Mouse (Mus musculus): ENCODE measurements around the gene Ncapg2. TPM values are rescaled to one million over a fixed set of nuclear protein-coding genes. Genes with fewer than 3 reads are reported as not detected.

Ncapg2 gene
- 1 to 10 TPM; 5.0 to 5.1 TPM for total RNA-seq (2021)
- long read RNA-seq, experiment 1, partial matches to known transcripts, result 1 of 2 reads
- long read RNA-seq, experiment 1, other reads (novel, unspliced or antisense), result 1 of 2 reads
- long read RNA-seq, experiment 2, result 0 reads

DNA sequence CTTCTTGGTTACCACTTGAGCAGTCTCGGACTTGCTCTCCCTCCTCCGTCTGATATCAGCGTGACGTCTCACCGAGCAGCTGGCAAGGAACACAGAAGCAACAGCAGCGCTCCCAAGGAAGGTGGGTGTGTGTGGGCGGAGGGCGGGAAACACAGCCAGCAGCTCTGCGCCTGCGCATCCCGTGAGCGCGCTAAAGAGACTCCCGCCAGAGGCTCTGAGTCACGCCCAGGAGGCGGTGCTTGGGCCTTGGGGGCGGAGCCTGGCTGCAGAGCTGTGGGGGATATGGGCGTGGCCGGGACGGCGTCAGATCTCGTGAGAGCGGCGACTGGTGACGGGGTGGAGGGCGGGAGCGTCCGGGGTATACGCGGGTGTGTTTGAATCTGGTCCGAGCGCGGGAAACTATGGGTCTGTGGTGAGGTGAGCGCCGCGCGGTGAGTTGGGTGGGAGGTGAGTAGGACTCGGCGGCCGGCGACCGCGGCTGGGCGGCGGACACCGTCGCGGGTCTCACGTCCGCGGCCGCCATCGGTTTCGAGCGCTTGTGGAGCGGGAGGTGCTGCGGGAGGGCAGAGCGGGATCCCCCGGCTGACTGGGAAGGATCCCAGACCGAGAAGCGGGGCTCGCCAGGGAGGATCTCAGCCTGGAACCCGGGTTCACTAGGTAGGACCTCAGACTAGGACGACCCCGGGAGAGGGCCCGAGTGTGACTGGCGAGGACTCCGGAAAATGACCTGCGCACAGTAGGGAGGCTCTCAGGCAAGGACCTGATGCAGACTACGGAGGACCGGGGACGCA is at the start of gene Ncapg2:
Gene Ncapg2 (plus strand): TSS at position 358 of the 791 bp plus-strand sequence.
- Histone ChIP-seq H3K4me3 (peak within 1 kb of the TSS; percentile 90), H3K27ac (peak within 1 kb of the TSS; percentile 51)
- peak; percentile 98 to 99 for DNase-seq (ENCODE audit: extremely low spot score in 1 of 2, low spot score in 2 of 2)
- TF ChIP-seq CTCF (IDR thresholded peaks at IDR 0.05), result no peak; the same call in 1 of the 2 replicates
- intact Hi-C loops (cut with DNase I), result loop anchor here (5.0 kb wide), 1 partner anchor 212 kb away; no protein-coding TSS in a partner anchor

DNA sequence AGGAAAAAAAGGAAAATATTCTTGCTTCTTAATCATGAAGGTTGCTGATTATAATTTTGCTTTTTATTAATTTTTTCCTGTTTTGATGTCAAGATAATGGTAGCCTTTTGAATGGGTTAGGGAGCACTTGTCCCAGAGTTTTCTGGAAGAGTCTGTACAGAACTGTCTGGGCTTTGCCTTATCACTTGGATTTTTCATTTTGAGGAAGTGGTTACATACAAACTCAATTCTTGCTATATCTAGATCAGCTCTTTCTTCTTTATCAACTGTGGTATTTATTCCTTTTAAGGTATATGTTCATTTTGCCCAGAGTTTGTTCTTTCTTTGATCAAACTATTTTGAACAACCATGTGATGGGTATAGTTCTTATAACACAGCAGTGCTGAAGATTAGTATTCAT is 43.1 kb upstream of the Ncapg2 start:
- intact Hi-C loops (cut with DNase I), result no loop called here
- H3K4me3 ChIP-seq, result no peak overlapping the region

DNA sequence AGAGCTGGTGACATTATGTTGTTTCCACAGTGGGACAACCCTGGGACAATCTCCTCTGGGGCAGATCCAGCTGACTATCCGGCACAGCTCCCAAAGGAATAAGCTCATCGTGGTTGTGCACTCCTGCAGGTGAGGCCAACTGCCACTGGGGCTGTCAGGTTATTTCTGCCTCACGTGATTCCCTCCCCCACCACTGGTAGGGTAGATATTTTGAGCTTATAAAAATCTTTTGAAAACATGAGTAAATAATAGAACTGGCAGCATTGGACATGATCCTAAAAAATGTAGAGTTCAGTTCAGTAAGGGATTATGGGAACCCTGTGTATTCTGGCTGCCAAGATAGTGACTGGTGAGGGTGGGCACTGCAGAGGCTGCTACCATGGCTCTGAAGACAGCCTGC is 38.3 kb upstream of the Ncapg2 start:
- intact Hi-C loops (cut with DNase I), result no loop called here
- DNase-seq (ENCODE audit: extremely low spot score in 1 of 2, low spot score in 2 of 2), result no peak
- Histone ChIP-seq H3K4me3 (no peak overlapping the region), H3K27ac (no peak overlapping the region)
- TF ChIP-seq CTCF (IDR thresholded peaks at IDR 0.05), result no peak

More for the DNA sequence above, 43.1 kb upstream of the Ncapg2 start:
- TF ChIP-seq CTCF (IDR thresholded peaks at IDR 0.05), result no peak
- no peak for DNase-seq (ENCODE audit: extremely low spot score in 1 of 2, low spot score in 2 of 2)
- H3K27ac ChIP-seq, result no peak overlapping the region

DNA sequence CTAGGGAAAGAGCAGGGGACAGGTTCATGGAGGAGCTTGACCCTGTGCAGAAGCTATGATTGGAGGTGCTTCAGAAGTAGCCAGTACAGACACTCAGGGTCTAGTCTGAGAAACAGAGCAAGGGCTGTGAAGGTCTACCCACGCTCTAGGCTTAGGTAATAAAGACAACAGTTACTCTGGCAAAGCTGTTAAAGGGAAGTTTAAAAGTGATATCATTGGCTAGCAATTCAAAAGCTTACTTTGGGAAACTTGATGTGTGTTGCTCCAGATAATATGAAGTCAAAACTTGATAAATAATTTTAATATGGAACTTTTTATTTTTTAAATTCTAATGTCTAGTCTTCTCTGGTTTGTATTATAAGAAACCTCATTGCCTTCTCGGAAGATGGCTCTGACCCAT is 37.9 kb upstream of the Ncapg2 start:
- DNase-seq (ENCODE audit: extremely low spot score in 1 of 2, low spot score in 2 of 2), result no peak
- intact Hi-C loops (cut with DNase I), result no loop called here
- Histone ChIP-seq H3K27ac (no peak overlapping the region), H3K4me3 (no peak overlapping the region)
- no peak for TF ChIP-seq CTCF (IDR thresholded peaks at IDR 0.05)

DNA sequence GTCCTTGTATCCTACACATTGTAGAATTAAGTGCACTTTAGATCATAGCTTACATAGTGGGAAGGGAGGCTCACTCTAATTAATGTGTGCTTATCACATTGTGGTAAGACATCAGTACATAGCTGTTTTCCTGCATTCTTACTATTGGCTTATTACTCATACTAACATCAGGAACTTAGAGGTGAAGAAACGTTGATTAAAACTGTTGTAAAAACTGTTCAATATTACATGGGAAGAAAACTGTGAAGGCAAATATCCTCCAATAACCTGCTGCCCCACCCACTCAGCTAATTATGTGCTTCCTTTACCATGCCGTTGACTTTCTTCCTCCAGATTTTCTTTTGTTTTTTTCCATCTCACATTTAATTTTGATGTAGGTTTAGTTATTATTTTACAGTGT is 36.3 kb upstream of the Ncapg2 start:
- DNase-seq (ENCODE audit: extremely low spot score in 1 of 2, low spot score in 2 of 2), result no peak
- no peak overlapping the region for H3K4me3 ChIP-seq
- intact Hi-C loops (cut with DNase I), result no loop called here
- TF ChIP-seq CTCF (IDR thresholded peaks at IDR 0.05), result no peak
- no peak overlapping the region for H3K27ac ChIP-seq

DNA sequence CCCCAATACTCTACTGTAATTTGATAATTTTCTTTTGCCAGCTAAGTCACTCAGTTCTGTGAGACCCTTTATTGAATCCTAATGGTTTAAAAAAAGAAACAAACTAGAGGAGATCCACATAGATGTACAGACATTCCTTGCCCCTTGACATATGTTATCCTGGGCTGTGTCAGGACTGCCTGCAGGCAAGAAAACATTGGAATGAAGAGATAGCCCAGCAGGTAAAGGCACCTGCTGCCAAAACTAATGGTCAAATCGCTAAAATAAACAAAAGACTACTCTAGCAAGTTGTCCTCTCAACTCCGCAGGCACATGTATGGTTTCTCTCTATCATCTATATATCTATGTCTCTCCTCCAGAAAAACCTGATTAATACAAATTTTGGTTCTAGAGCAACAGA is 22.1 kb upstream of the Ncapg2 start:
- no peak overlapping the region for H3K4me3 ChIP-seq
- intact Hi-C loops (cut with DNase I), result no loop called here
- no peak overlapping the region for H3K27ac ChIP-seq
- no peak for TF ChIP-seq CTCF (IDR thresholded peaks at IDR 0.05)
- no peak for DNase-seq (ENCODE audit: extremely low spot score in 1 of 2, low spot score in 2 of 2)

DNA sequence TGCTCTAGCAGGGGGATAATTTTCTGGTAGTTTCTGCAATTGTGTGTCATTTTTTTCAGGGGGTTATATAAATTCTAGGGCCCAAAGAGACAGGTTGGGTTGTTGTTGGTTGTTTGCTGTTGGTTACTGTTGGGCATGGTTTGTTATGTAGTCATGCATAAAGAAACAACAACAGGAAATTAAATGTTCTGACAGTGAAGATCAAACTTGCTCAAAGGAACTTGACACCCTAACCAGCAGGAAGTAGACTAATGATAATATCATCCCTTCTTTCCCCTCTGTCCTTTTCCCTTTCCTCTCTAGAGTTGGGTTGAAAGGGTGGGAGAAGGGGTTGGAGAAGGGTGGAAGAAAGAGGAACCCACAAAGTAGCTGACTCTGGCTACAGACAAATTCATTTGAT is 21.2 kb upstream of the Ncapg2 start:
- Histone ChIP-seq H3K27ac (no peak overlapping the region), H3K4me3 (no peak overlapping the region)
- DNase-seq (ENCODE audit: extremely low spot score in 1 of 2, low spot score in 2 of 2), result no peak
- no peak for TF ChIP-seq CTCF (IDR thresholded peaks at IDR 0.05)
- intact Hi-C loops (cut with DNase I), result no loop called here

DNA sequence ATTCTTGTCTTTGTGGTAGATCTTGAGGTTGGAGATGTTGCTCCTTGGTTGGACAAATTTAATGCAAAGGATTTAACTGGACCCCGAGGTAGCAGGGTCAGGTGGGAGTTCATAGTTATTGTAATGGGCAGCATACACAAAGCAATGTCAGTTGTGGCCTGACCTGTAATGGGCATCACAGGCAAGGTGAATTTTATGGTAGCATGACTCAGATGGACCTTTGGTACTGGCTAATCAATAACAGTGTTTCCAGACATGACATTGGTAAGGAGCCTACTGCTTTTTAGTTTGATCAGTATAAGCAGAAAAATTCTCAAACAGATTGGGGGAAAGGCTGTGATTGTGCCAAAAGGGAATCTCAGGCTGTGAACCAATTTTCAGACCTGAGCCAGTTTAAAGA is 18.4 kb upstream of the Ncapg2 start:
- no peak for TF ChIP-seq CTCF (IDR thresholded peaks at IDR 0.05)
- intact Hi-C loops (cut with DNase I), result no loop called here
- Histone ChIP-seq H3K27ac (no peak overlapping the region), H3K4me3 (no peak overlapping the region)
- no peak for DNase-seq (ENCODE audit: extremely low spot score in 1 of 2, low spot score in 2 of 2)

DNA sequence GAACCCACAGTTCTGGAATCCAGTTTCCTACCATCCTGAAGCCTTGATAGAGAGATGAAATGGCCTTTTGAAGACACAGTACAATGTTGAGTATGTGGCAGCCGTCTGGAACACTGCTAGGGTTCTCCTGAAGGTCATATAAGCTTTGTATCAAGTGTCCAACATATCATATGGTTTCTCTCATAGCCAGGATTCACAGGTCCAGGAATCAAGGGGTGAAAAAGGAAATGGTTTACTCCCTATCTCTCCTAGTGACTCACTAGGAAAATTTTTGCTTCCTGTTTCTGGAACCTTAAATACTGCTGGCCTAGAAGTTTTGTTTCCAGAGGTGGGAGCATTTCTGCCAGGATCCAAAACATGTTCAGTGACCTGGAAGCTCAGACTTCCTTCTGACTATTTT is 15.3 kb upstream of the Ncapg2 start:
- no peak overlapping the region for H3K27ac ChIP-seq
- intact Hi-C loops (cut with DNase I), result no loop called here
- no peak for DNase-seq (ENCODE audit: extremely low spot score in 1 of 2, low spot score in 2 of 2)
- TF ChIP-seq CTCF (IDR thresholded peaks at IDR 0.05), result no peak
- H3K4me3 ChIP-seq, result no peak overlapping the region

DNA sequence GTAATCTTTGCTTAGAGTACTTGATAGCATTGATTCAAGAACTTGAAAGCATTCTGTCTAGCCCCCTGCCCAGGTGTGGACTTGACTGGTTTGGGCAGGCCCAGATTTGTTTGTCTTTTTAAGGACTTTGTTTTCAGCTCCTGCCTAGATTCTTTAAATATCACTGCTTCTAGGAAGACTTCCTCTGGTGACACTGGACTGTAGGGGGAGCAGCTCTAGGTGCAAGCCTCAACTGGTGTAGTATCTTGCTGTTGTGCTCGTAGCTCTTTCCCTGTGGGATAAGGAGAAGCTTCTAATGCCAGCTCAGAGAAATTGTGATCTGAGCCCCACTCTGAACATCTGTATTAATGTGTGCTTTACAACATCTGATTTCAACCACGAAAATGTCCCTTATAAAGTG is 10.9 kb upstream of the Ncapg2 start:
- Histone ChIP-seq H3K4me3 (no peak overlapping the region), H3K27ac (no peak overlapping the region)
- intact Hi-C loops (cut with DNase I), result no loop called here
- TF ChIP-seq CTCF (IDR thresholded peaks at IDR 0.05), result peak; percentile 24
- no peak for DNase-seq (ENCODE audit: extremely low spot score in 1 of 2, low spot score in 2 of 2)

DNA sequence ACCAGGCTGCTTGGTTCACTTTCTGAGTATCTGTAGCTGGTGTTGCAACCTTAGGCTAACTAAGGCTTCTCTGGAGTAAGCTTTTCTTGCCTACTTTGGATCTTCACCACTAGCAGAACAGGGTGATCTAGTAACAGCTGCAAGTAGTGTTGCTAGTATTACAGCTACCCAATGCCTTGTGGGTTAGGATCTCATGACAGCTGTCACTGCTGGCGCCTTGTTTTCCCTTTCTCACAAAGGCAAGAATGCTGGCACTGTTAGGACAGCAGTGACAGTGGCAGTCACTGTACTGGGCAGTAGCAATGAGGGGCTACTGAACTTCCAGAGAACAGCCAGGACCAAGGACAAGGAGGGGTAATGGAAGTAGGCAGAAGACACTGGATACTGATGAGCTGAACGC is 9.9 kb upstream of the Ncapg2 start:
- intact Hi-C loops (cut with DNase I), result no loop called here

DNA sequence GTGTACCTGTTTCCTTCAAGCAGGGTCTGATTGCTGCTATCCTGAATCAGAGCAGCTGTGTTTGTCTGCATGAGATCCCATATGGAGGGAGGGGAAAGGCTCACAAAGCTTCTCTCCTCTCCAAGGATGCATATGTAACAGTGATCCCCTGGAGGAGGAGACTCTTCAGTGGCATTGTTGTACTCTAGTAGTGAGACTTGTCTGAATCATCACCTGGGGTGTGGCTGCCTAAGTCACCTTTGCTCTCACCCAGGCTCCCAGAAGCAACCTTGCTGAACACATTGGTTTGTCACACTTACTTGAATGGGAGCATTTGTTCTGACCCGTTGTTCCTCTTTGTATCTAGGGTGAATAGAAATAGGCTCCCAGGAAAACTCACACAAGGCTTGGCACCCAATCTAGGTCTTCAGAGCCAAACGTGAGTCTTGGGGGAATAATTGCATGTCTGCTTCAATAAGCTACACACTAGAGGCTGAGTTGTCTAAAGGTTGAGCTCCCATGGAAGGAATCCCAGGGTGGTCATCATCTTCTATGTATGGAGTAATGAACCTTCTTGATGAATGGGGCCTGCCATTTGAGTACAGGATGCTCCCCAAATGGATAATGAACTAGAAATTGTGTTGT is 9.0 kb upstream of the Ncapg2 start:
- TF ChIP-seq CTCF (IDR thresholded peaks at IDR 0.05), result no peak
- intact Hi-C loops (cut with DNase I), result no loop called here
- H3K4me3 ChIP-seq, result no peak overlapping the region
- no peak overlapping the region for H3K27ac ChIP-seq
- DNase-seq (ENCODE audit: extremely low spot score in 1 of 2, low spot score in 2 of 2), result no peak

More for the DNA sequence above, 9.9 kb upstream of the Ncapg2 start:
- H3K27ac ChIP-seq, result no peak overlapping the region
- no peak overlapping the region for H3K4me3 ChIP-seq
- no peak for TF ChIP-seq CTCF (IDR thresholded peaks at IDR 0.05)
- no peak for DNase-seq (ENCODE audit: extremely low spot score in 1 of 2, low spot score in 2 of 2)
